18 mouse cellular contexts compared by ENCODE assay signal in the genomic region with DNA sequence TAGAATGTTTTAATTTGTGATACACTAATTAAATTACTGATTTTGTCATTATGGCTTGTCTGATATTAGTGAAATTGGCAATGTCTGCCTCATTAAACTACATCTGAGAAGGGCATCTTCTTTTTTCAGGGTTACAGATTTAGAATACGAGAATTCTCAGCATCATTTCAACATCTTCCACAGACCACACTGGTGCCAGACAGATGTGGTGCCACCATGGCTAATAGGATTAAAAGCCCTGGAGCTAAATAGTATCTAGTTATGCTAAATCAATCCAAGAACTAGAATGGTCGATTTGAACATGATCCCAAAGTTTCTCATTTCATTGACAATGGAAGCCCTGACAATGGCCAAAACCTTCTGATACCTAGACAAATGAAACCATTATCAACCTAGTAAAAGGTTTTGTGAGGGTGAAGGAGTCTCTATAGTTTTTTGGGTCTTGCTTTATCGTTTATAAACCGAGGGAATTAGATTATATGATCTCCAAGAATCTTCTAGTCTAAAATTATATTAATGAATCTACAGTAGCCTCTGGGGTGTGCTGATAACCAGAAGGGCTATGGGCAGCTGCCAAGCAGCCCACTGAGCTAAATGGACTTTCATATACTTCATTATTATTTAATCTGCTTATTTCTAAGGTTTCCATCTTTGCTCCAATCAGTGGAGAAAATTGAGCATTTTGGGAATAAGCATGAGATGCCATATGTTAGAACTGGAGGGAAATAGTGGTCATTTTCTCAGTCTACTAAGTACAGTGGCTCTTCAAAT.
DNase-seq lines count a peak whose midpoint lies in the region; ATAC-seq and TF ChIP-seq lines count a peak whose summit lies in the region.
"Had no signal": no experiment of that assay in that cellular context is flagged by ENCODE, and none has a peak within 500 bp of the region (broad histone marks: within the 10 kb centered on the region; RNA-seq: fewer than 3 reads in every experiment).

No protein-coding gene starts in this region.

- H3K9me3 ChIP-seq in midbrain, embryonic 12.5 days, result no peaks in the 10 kb centered on the region
- no peaks in the 10 kb centered on the region for H3K9me3 ChIP-seq in midbrain, embryonic 13.5 days
- H3K9me3 ChIP-seq in midbrain, embryonic 15.5 days, result no peaks in the 10 kb centered on the region
- no peaks in the 10 kb centered on the region for H3K9me3 ChIP-seq in midbrain, postnatal 0 days (ENCODE audit: low read length)
- H3K9me3 ChIP-seq: embryonic facial prominence, embryonic 10.5 days; embryonic facial prominence, embryonic 12.5 days; forebrain, embryonic 13.5 days; forebrain, embryonic 15.5 days had no signal

- no peak overlapping the region for H3K27ac ChIP-seq in midbrain, embryonic 12.5 days (replicated peaks)
- no peak overlapping the region for H3K27ac ChIP-seq in midbrain, embryonic 13.5 days
- no peak overlapping the region for H3K27ac ChIP-seq in midbrain, embryonic 15.5 days
- no peak overlapping the region for H3K27ac ChIP-seq in midbrain, postnatal 0 days (ENCODE audit: low read depth, low read length)
- H3K27ac ChIP-seq: embryonic facial prominence, embryonic 10.5 days; embryonic facial prominence, embryonic 12.5 days; forebrain, embryonic 13.5 days; forebrain, embryonic 15.5 days had no signal

- no peak overlapping the region for H3K4me3 ChIP-seq in midbrain, embryonic 12.5 days
- H3K4me3 ChIP-seq in midbrain, embryonic 13.5 days (replicated peaks), result no peak overlapping the region
- no peak overlapping the region for H3K4me3 ChIP-seq in midbrain, embryonic 15.5 days
- H3K4me3 ChIP-seq in midbrain, postnatal 0 days (ENCODE audit: low read depth, low read length), result no peak overlapping the region
- H3K4me3 ChIP-seq: embryonic facial prominence, embryonic 10.5 days; embryonic facial prominence, embryonic 12.5 days; forebrain, embryonic 13.5 days; forebrain, embryonic 15.5 days had no signal

- DNase-seq in midbrain, postnatal 0 days (ENCODE audit: low spot score), result no peak
- DNase-seq in brain, embryonic 14.5 days (ENCODE audit: low read depth), result peak; percentile 16
- no peak for DNase-seq in left cerebral cortex, adult 11 months (ENCODE audit: low spot score)
- DNase-seq: adrenal gland, adult 2 months; adrenal gland, postnatal 10 days; adrenal gland, postnatal 25 days; cerebellum, adult 11-12 months; cerebellum, adult 2 months; cerebellum, adult 9-10 months; cerebellum, postnatal 10 days; cerebellum, postnatal 25 days had no signal

- no peak overlapping the region for H3K9ac ChIP-seq in midbrain, embryonic 12.5 days (replicated peaks)
- no peak overlapping the region for H3K9ac ChIP-seq in midbrain, embryonic 13.5 days (replicated peaks)
- no peak overlapping the region for H3K9ac ChIP-seq in midbrain, embryonic 15.5 days
- H3K9ac ChIP-seq in midbrain, postnatal 0 days (replicated peaks; ENCODE audit: low read length, poor library complexity, severe bottlenecking), result no peak overlapping the region
- H3K9ac ChIP-seq: embryonic facial prominence, embryonic 12.5 days; forebrain, embryonic 13.5 days; forebrain, embryonic 15.5 days had no signal

- 48% methylated on average over 4 of the region's 4 CpGs for WGBS in midbrain, embryonic 12.5 days
- WGBS in midbrain, embryonic 13.5 days, result 44% methylated on average over 4 of the region's 4 CpGs
- WGBS in midbrain, embryonic 15.5 days, result 29% methylated on average over 4 of the region's 4 CpGs
- WGBS in midbrain, postnatal 0 days, result 39% methylated on average over 4 of the region's 4 CpGs

- no peaks in the 10 kb centered on the region for H3K36me3 ChIP-seq in midbrain, embryonic 12.5 days
- H3K36me3 ChIP-seq in midbrain, embryonic 13.5 days, result no peaks in the 10 kb centered on the region
- no peaks in the 10 kb centered on the region for H3K36me3 ChIP-seq in midbrain, embryonic 15.5 days (replicated peaks)
- no peaks in the 10 kb centered on the region for H3K36me3 ChIP-seq in midbrain, postnatal 0 days (ENCODE audit: insufficient read depth, low read length)
- H3K36me3 ChIP-seq: embryonic facial prominence, embryonic 10.5 days; embryonic facial prominence, embryonic 12.5 days; forebrain, embryonic 15.5 days had no signal

- no peak for TF ChIP-seq CTCF in midbrain, postnatal 0 days (IDR thresholded peaks at IDR 0.05)
- no peak for TF ChIP-seq CTCF in brain, embryonic 14.5 days (IDR thresholded peaks at IDR 0.05; ENCODE audit: borderline replicate concordance, extremely low read depth, insufficient read depth, insufficient read length)

- TF ChIP-seq POLR2A in brain, embryonic 14.5 days (IDR thresholded peaks at IDR 0.05; ENCODE audit: borderline replicate concordance, extremely low read depth, insufficient read depth, insufficient read length, poor library complexity, severe bottlenecking), result no peak

- ATAC-seq in midbrain, embryonic 12.5 days (ENCODE audit: low FRiP score, low read depth), result 0 out of 2 replicates have a peak, but pooled peaks have one; percentile 47
- no peak for ATAC-seq in midbrain, embryonic 13.5 days
- ATAC-seq in midbrain, embryonic 15.5 days (replicated peaks), result peak; percentile 63; the same call in 1 of the 2 replicates
- no peak for ATAC-seq in midbrain, postnatal 0 days (ENCODE audit: low FRiP score)
- ATAC-seq: forebrain, embryonic 13.5 days; forebrain, embryonic 15.5 days had no signal

- H3K27me3 ChIP-seq in midbrain, embryonic 12.5 days, result no peaks in the 10 kb centered on the region
- no peaks in the 10 kb centered on the region for H3K27me3 ChIP-seq in midbrain, embryonic 13.5 days
- H3K27me3 ChIP-seq in midbrain, embryonic 15.5 days (replicated peaks), result no peaks in the 10 kb centered on the region
- no peaks in the 10 kb centered on the region for H3K27me3 ChIP-seq in midbrain, postnatal 0 days (ENCODE audit: insufficient read depth, low read length)
- H3K27me3 ChIP-seq: embryonic facial prominence, embryonic 12.5 days; forebrain, embryonic 13.5 days; forebrain, embryonic 15.5 days had no signal

- H3K4me1 ChIP-seq in midbrain, embryonic 12.5 days, result no peaks in the 10 kb centered on the region
- no peaks in the 10 kb centered on the region for H3K4me1 ChIP-seq in midbrain, embryonic 13.5 days (replicated peaks)
- no peaks in the 10 kb centered on the region for H3K4me1 ChIP-seq in midbrain, embryonic 15.5 days
- H3K4me1 ChIP-seq in midbrain, postnatal 0 days (ENCODE audit: insufficient read depth, low read length), result no peaks in the 10 kb centered on the region
- H3K4me1 ChIP-seq: embryonic facial prominence, embryonic 10.5 days; embryonic facial prominence, embryonic 12.5 days; forebrain, embryonic 13.5 days; forebrain, embryonic 15.5 days had no signal

- no peak overlapping the region for H3K4me2 ChIP-seq in midbrain, embryonic 12.5 days (replicated peaks)
- no peak overlapping the region for H3K4me2 ChIP-seq in midbrain, embryonic 13.5 days (replicated peaks)
- H3K4me2 ChIP-seq in midbrain, embryonic 15.5 days, result no peak overlapping the region
- no peak overlapping the region for H3K4me2 ChIP-seq in midbrain, postnatal 0 days (ENCODE audit: low read depth, low read length, poor library complexity, severe bottlenecking)
- H3K4me2 ChIP-seq: embryonic facial prominence, embryonic 12.5 days; forebrain, embryonic 13.5 days; forebrain, embryonic 15.5 days had no signal

Comparison
In these comparisons a context has a peak if more than half of its experiments do, and no peak if none do; other contexts are left out.
1. ATAC-seq: peak in midbrain, embryonic 12.5 days (single experiment) and midbrain, embryonic 15.5 days (single experiment); none in midbrain, embryonic 13.5 days (single experiment) and midbrain, postnatal 0 days (single experiment).